Mouse (Mus musculus) ES-Bruce4 (cell line): ENCODE data around the gene Actr5.

Experiments
- CTCF ChIP-seq: IDR thresholded peaks from one replicate; pipeline ENCODE4 v1.8.1; 2011; ENCODE audit warnings: low read depth, low read length
- POLR2A ChIP-seq: IDR thresholded peaks from one replicate; pipeline ENCODE4 v1.8.1; 2011; ENCODE audit warnings: low read length; ENCODE audit not compliant: insufficient read depth

GRCm38 (mm10) chr2:158675907-158676533 is 51.3 kb downstream of the Actr5 start:
- TF ChIP-seq CTCF: no peak
- no peak for TF ChIP-seq POLR2A
